Mouse (Mus musculus) heart, postnatal 0 days (tissue): ENCODE measurements at regions not wholly inside any gene's neighbourhood (a gene's known extent, or its start where the extent isn't known, plus 50 kb on each side); places are given as distances from the start of the nearest gene placed in this dataset.

Experiments
- ATAC-seq: fragments of 200-750 bp; cut with Nextera tagmentation; 2 replicates; pipeline ENCODE4 v1.8.0; 2017; ENCODE audit warnings: low read depth, moderate number of reproducible peaks, moderate library complexity; ENCODE audit not compliant: insufficient read depth
- DNase-seq: peaks from one replicate; pipeline ENCODE4 v3.0.0-alpha.2; 2016; ENCODE audit warnings: low spot score
- H3K27ac ChIP-seq: fragments of 300-500 bp; sonication (generic); 2 replicates; pipeline ENCODE4 v1.5.1; 2014; ENCODE audit warnings: low read depth, mild to moderate bottlenecking
- H3K27me3 ChIP-seq: fragments of 300-500 bp; sonication (generic); 2 replicates; pipeline ENCODE4 v1.6.1; 2014; ENCODE audit warnings: low read length, mixed read lengths; ENCODE audit not compliant: control insufficient read depth, insufficient read depth
- H3K36me3 ChIP-seq: fragments of 300-500 bp; sonication (generic); replicated peaks from 2 replicates; pipeline ENCODE4 v1.6.1; 2014; ENCODE audit warnings: low read length, mixed read lengths; ENCODE audit not compliant: control insufficient read depth, insufficient read depth
- H3K4me1 ChIP-seq: fragments of 300-500 bp; sonication (generic); 2 replicates; pipeline ENCODE4 v1.6.1; 2014; ENCODE audit warnings: antibody characterized with exemption; ENCODE audit not compliant: control insufficient read depth, insufficient read depth
- H3K4me2 ChIP-seq: fragments of 300-500 bp; sonication (generic); 2 replicates; pipeline ENCODE4 v1.6.1; 2014; ENCODE audit warnings: low read depth, mild to moderate bottlenecking, low read length, moderate library complexity
- H3K4me3 ChIP-seq: fragments of 300-500 bp; sonication (generic); 2 replicates; pipeline ENCODE4 v1.5.1; 2014; ENCODE audit warnings: low read depth, low read length
- H3K9ac ChIP-seq: fragments of 300-500 bp; sonication (generic); replicated peaks from 2 replicates; pipeline ENCODE4 v1.6.1; 2014; ENCODE audit warnings: low read depth, low read length, mixed read lengths
- H3K9me3 ChIP-seq: fragments of 300-500 bp; sonication (generic); replicated peaks from 2 replicates; pipeline ENCODE4 v1.6.1; 2016; ENCODE audit warnings: low read length; ENCODE audit not compliant: control insufficient read depth
- CTCF ChIP-seq: IDR thresholded peaks from 2 replicates; pipeline ENCODE4 v1.5.1; 2016; ENCODE audit warnings: antibody characterized with exemption, control low read depth, low read depth
- EP300 ChIP-seq: IDR thresholded peaks from 2 replicates; pipeline ENCODE4 v1.6.1; 2016; ENCODE audit warnings: antibody characterized with exemption, low read depth
- WGBS: fragments of 180-500 bp; shearing (Covaris S2); extraction: QIAGEN DNeasy Blood & Tissue Kit; methylation state at CpG from one replicate; pipeline ENCODE4 v1.1.7; 2014; 5-methylcytosine and 5-hydroxymethylcytosine counted together

DNA sequence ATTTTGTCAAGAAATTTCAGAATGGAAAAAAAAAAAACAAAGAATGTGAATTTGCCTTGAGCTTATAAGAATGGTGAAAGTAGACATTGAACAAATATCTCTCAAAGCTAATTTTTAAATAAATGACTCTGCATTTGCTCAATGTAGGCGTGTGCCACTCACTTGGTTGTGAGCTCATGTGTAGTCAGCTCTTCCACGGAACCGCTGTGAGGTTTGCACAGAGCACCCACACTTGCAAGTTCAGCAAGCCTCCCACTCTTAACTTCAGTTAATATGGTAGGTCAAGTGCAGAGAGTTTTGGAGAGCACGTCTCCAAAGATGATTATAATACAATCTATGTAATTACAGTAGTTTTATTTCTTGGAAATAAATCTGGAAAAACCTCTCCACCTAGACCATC, 479.9 kb upstream of the Mef2c start:
- Histone ChIP-seq H3K4me3 (no peak overlapping the region), H3K27ac (no peak overlapping the region), H3K36me3 (no peaks in the 10 kb centered on the region), H3K4me1 (no peaks in the 10 kb centered on the region), H3K9me3 (no peaks in the 10 kb centered on the region), H3K4me2 (no peak overlapping the region), H3K9ac (no peak overlapping the region), H3K27me3 (no peaks in the 10 kb centered on the region)
- no peak for DNase-seq
- 79% methylated on average over 4 of the region's 4 CpGs for WGBS
- no peak for TF ChIP-seq EP300
- TF ChIP-seq CTCF = no peak
- ATAC-seq = no peak

- ATAC-seq = no peak
- Histone ChIP-seq H3K36me3 (no peaks in the 10 kb centered on the region), H3K4me1 (no peaks in the 10 kb centered on the region), H3K4me2 (no peak overlapping the region), H3K9ac (no peak overlapping the region), H3K4me3 (no peak overlapping the region), H3K9me3 (no peaks in the 10 kb centered on the region), H3K27ac (no peak overlapping the region), H3K27me3 (no peaks in the 10 kb centered on the region)
- no peak for DNase-seq
- no peak for TF ChIP-seq EP300
- TF ChIP-seq CTCF = no peak
Observed at GRCm38 (mm10) chr13:83035962-83036361, 467.9 kb upstream of the Mef2c start.

DNA sequence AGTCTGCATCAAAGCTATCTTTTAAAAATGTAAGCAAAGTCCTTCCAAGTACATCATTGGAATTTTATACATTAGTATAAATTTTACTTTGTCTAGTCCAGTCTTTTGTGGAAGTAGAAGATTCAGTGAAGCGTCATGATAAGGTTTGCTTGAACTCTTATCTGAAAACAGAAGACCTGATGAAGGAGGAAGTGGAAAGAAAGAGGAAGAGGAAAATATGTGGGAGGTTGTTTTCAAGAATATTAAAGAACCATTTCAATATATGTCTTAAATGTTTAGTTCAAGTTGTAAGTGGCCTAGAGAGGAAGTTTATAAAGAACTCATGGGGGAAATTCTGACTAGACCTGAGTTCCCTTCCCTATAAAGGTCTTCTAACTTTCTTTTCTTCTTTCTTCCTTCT, 462.3 kb upstream of the Mef2c start:
- Histone ChIP-seq H3K4me2 (no peak overlapping the region), H3K9ac (no peak overlapping the region), H3K4me1 (no peaks in the 10 kb centered on the region), H3K27ac (no peak overlapping the region), H3K27me3 (no peaks in the 10 kb centered on the region), H3K4me3 (no peak overlapping the region), H3K36me3 (no peaks in the 10 kb centered on the region), H3K9me3 (no peaks in the 10 kb centered on the region)
- no peak for ATAC-seq
- WGBS = 57% methylated on average over 1 of the region's 1 CpGs
- no peak for DNase-seq
- no peak for TF ChIP-seq CTCF
- TF ChIP-seq EP300 = no peak

GRCm38 (mm10) chr13:83045516-83045915, 458.3 kb upstream of the Mef2c start:
- no peak for ATAC-seq
- Histone ChIP-seq H3K9ac (no peak overlapping the region), H3K36me3 (no peaks in the 10 kb centered on the region), H3K4me3 (no peak overlapping the region), H3K27me3 (no peaks in the 10 kb centered on the region), H3K9me3 (no peaks in the 10 kb centered on the region), H3K4me2 (no peak overlapping the region), H3K4me1 (no peaks in the 10 kb centered on the region), H3K27ac (no peak overlapping the region)
- WGBS = 85% methylated on average over 6 of the region's 6 CpGs
- no peak for TF ChIP-seq EP300
- TF ChIP-seq CTCF = no peak
- DNase-seq = no peak

DNA sequence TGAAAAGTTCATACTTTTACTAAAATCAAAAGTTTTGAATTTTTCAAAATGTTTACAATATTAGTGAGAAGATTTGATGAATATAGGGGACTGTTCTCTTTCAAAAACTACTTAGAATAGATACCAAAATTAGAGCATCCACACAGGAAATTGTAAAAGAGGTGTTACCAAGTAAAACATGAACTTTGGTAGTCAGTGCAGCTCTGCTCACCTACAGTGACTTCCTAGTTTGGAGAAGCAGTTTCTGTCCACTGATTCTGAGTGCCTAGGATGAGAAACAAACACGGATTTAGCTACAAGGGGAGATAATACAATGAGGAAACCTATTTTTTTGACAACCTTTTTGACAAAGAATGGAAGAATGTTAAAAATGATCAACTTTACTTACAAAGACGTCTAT, 457.9 kb upstream of the Mef2c start:
- H3K36me3 ChIP-seq = no peaks in the 10 kb centered on the region
- no peak overlapping the region for H3K4me2 ChIP-seq
- no peaks in the 10 kb centered on the region for H3K4me1 ChIP-seq
- no peak for TF ChIP-seq EP300
- TF ChIP-seq CTCF = no peak
- H3K27ac ChIP-seq = no peak overlapping the region
- ATAC-seq (no peak), DNase-seq (no peak)
- no peaks in the 10 kb centered on the region for H3K9me3 ChIP-seq
- H3K27me3 ChIP-seq = no peaks in the 10 kb centered on the region
- no peak overlapping the region for H3K9ac ChIP-seq
- H3K4me3 ChIP-seq = no peak overlapping the region
- WGBS = 65% methylated on average over 2 of the region's 2 CpGs

- DNase-seq (no peak), ATAC-seq (no peak)
- WGBS = 40% methylated on average over 4 of the region's 4 CpGs
- Histone ChIP-seq H3K4me3 (no peak overlapping the region), H3K27me3 (no peaks in the 10 kb centered on the region), H3K9ac (no peak overlapping the region), H3K4me2 (no peak overlapping the region), H3K27ac (no peak overlapping the region), H3K4me1 (no peaks in the 10 kb centered on the region), H3K9me3 (no peaks in the 10 kb centered on the region), H3K36me3 (no peaks in the 10 kb centered on the region)
- no peak for TF ChIP-seq CTCF
Observed at GRCm38 (mm10) chr13:83046571-83047123, 457.2 kb upstream of the Mef2c start.
